Mouse (Mus musculus) thymus, adult 2 months (tissue): ENCODE results near the gene Mxi1.

Experiments used
- CTCF ChIP-seq: fragments of 200-500 bp; IDR thresholded peaks from 2 replicates; pipeline ENCODE4 v1.5.1; 2012; ENCODE audit warnings: mild to moderate bottlenecking, control low read depth, low read length, moderate library complexity, borderline replicate concordance; ENCODE audit not compliant: control insufficient read depth, poor library complexity, insufficient read depth; ENCODE audit errors: extremely low read depth
- POLR2A ChIP-seq: fragments of 200-500 bp; IDR thresholded peaks from 2 replicates; pipeline ENCODE4 v1.6.1; 2012; ENCODE audit warnings: mild to moderate bottlenecking, low read length, control low read depth, moderate library complexity; ENCODE audit not compliant: control insufficient read depth, poor library complexity, insufficient read depth; ENCODE audit errors: extremely low read depth

GRCm38 (mm10) chr19:53273781-53274428, 36.4 kb upstream of the Mxi1 start:
- TF ChIP-seq CTCF (no peak), POLR2A (no peak)
